Mouse (Mus musculus): ENCODE data around the gene Dppa2. TPM values are rescaled to one million over a fixed set of nuclear protein-coding genes. Genes with fewer than 3 reads are reported as not detected.

Dppa2 gene
- not detected in 2 replicates for polyA plus RNA-seq (2012; rRNA removed)

DNA sequence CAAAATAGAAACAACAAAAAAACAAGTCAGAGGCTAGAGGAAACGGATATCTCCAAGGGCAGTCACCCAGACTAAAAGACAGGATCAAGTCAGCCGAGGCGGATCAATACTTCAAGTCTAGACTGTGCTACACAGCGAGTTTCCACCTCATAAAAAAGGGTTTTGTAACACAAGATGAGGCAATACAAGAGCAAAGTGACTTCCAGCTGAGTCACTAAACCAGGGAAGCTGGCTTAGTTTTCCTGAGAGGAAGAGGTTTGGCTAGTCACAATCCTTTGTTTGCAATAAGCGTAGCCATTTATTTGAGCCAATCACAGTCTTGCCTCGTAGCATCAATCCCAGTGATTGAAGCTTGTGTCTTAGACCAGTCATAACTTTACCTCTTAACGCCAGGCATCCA lies at the start of gene Dppa2:
Dppa2 (plus strand) TSS at position 400 of the 400 bp plus-strand sequence.
- Histone ChIP-seq H3K4me3 (ENCODE audit: low read depth, low read length) (no peak within 1 kb of the TSS), H3K27ac (ENCODE audit: insufficient read depth, low read depth, low read length) (no peak within 1 kb of the TSS), H3K27me3 (ENCODE audit: control insufficient read depth, insufficient read depth, low read length) (no peaks in the 10 kb centered on the region), H3K36me3 (ENCODE audit: control insufficient read depth, insufficient read depth, low read length) (no peaks in the 10 kb centered on the region), H3K4me1 (ENCODE audit: control insufficient read depth, insufficient read depth, insufficient read length, low read length) (no peaks in the 10 kb centered on the region)
- WGBS: 83% methylated on average over 7 of the region's 7 CpGs
- TF ChIP-seq POLR2A (IDR thresholded peaks at IDR 0.05; ENCODE audit: low read depth, low read length): no peak
- TF ChIP-seq CTCF (IDR thresholded peaks at IDR 0.05; ENCODE audit: extremely low read depth, insufficient read length, insufficient replicate concordance, low read depth, low read length): no peak

- Histone ChIP-seq H3K4me1 (ENCODE audit: control insufficient read depth, insufficient read depth, insufficient read length, low read length) (no peaks in the 10 kb centered on the region), H3K27me3 (ENCODE audit: control insufficient read depth, insufficient read depth, low read length) (no peaks in the 10 kb centered on the region), H3K27ac (ENCODE audit: insufficient read depth, low read depth, low read length) (no peak overlapping the region), H3K4me3 (ENCODE audit: low read depth, low read length) (no peak overlapping the region), H3K36me3 (ENCODE audit: control insufficient read depth, insufficient read depth, low read length) (no peaks in the 10 kb centered on the region)
- TF ChIP-seq POLR2A (IDR thresholded peaks at IDR 0.05; ENCODE audit: low read depth, low read length) (no peak), CTCF (IDR thresholded peaks at IDR 0.05; ENCODE audit: extremely low read depth, insufficient read length, insufficient replicate concordance, low read depth, low read length) (no peak)
- 87% methylated on average over 5 of the region's 5 CpGs for WGBS
These were observed 49.1 kb upstream of the Dppa2 start for GRCm38 (mm10) chr16:48254584-48254983.

- Histone ChIP-seq H3K27ac (ENCODE audit: insufficient read depth, low read depth, low read length) (no peak overlapping the region), H3K36me3 (ENCODE audit: control insufficient read depth, insufficient read depth, low read length) (no peaks in the 10 kb centered on the region), H3K4me3 (ENCODE audit: low read depth, low read length) (no peak overlapping the region), H3K27me3 (ENCODE audit: control insufficient read depth, insufficient read depth, low read length) (no peaks in the 10 kb centered on the region), H3K4me1 (ENCODE audit: control insufficient read depth, insufficient read depth, insufficient read length, low read length) (no peaks in the 10 kb centered on the region)
- TF ChIP-seq CTCF (IDR thresholded peaks at IDR 0.05; ENCODE audit: extremely low read depth, insufficient read length, insufficient replicate concordance, low read depth, low read length) (no peak), POLR2A (IDR thresholded peaks at IDR 0.05; ENCODE audit: low read depth, low read length) (no peak)
- WGBS: 76% methylated on average over 4 of the region's 4 CpGs
These were observed 44.2 kb upstream of the Dppa2 start for GRCm38 (mm10) chr16:48259519-48259918.

DNA sequence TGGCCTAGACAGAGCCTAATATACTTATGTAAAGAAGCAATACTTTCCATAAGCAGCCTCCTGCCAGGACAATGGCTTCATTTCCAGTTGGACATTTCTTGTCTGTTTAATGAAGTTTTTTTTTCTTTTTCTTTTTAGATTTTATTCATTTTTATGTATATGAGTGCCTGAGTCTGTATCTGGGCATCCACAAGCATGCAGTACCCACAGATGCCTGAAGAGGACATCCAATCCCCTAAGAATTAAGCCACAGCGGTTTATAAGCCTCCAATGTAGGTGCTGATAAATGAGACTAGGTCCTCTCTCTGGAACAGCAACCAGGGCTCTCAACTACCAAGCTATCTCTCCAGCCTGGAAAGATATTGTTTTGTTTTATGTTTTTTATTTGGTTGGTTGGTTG lies 40.8 kb upstream of the Dppa2 start:
- 87% methylated on average over 1 of the region's 1 CpGs for WGBS

GRCm38 (mm10) chr16:48265856-48266255 lies 37.9 kb upstream of the Dppa2 start:
- Histone ChIP-seq H3K27me3 (ENCODE audit: control insufficient read depth, insufficient read depth, low read length) (no peaks in the 10 kb centered on the region), H3K27ac (ENCODE audit: insufficient read depth, low read depth, low read length) (no peak overlapping the region)

More for the DNA sequence above, 40.8 kb upstream of the Dppa2 start:
- no peaks in the 10 kb centered on the region for H3K27me3 ChIP-seq (ENCODE audit: control insufficient read depth, insufficient read depth, low read length)
- H3K4me1 ChIP-seq (ENCODE audit: control insufficient read depth, insufficient read depth, insufficient read length, low read length): no peaks in the 10 kb centered on the region
- H3K27ac ChIP-seq (ENCODE audit: insufficient read depth, low read depth, low read length): no peak overlapping the region
- no peaks in the 10 kb centered on the region for H3K36me3 ChIP-seq (ENCODE audit: control insufficient read depth, insufficient read depth, low read length)
- H3K4me3 ChIP-seq (ENCODE audit: low read depth, low read length): no peak overlapping the region
- TF ChIP-seq CTCF (IDR thresholded peaks at IDR 0.05; ENCODE audit: extremely low read depth, insufficient read length, insufficient replicate concordance, low read depth, low read length): no peak
- no peak for TF ChIP-seq POLR2A (IDR thresholded peaks at IDR 0.05; ENCODE audit: low read depth, low read length)

GRCm38 (mm10) chr16:48276940-48277339 lies 26.8 kb upstream of the Dppa2 start:
- Histone ChIP-seq H3K4me3 (ENCODE audit: low read depth, low read length) (no peak overlapping the region), H3K36me3 (ENCODE audit: control insufficient read depth, insufficient read depth, low read length) (no peaks in the 10 kb centered on the region), H3K4me1 (ENCODE audit: control insufficient read depth, insufficient read depth, insufficient read length, low read length) (no peaks in the 10 kb centered on the region), H3K27me3 (ENCODE audit: control insufficient read depth, insufficient read depth, low read length) (no peaks in the 10 kb centered on the region), H3K27ac (ENCODE audit: insufficient read depth, low read depth, low read length) (no peak overlapping the region)
- TF ChIP-seq CTCF (IDR thresholded peaks at IDR 0.05; ENCODE audit: extremely low read depth, insufficient read length, insufficient replicate concordance, low read depth, low read length) (no peak), POLR2A (IDR thresholded peaks at IDR 0.05; ENCODE audit: low read depth, low read length) (no peak)
- WGBS: 73% methylated on average over 4 of the region's 4 CpGs

More at GRCm38 (mm10) chr16:48265856-48266255, 37.9 kb upstream of the Dppa2 start:
- no peak for TF ChIP-seq POLR2A (IDR thresholded peaks at IDR 0.05; ENCODE audit: low read depth, low read length)
- TF ChIP-seq CTCF (IDR thresholded peaks at IDR 0.05; ENCODE audit: extremely low read depth, insufficient read length, insufficient replicate concordance, low read depth, low read length): no peak
- Histone ChIP-seq H3K4me1 (ENCODE audit: control insufficient read depth, insufficient read depth, insufficient read length, low read length) (no peaks in the 10 kb centered on the region), H3K4me3 (ENCODE audit: low read depth, low read length) (no peak overlapping the region), H3K36me3 (ENCODE audit: control insufficient read depth, insufficient read depth, low read length) (no peaks in the 10 kb centered on the region)
- 78% methylated on average over 4 of the region's 4 CpGs for WGBS

GRCm38 (mm10) chr16:48280883-48281282 lies 22.8 kb upstream of the Dppa2 start:
- no peaks in the 10 kb centered on the region for H3K36me3 ChIP-seq (ENCODE audit: control insufficient read depth, insufficient read depth, low read length)
- 81% methylated on average over 4 of the region's 4 CpGs for WGBS
- TF ChIP-seq POLR2A (IDR thresholded peaks at IDR 0.05; ENCODE audit: low read depth, low read length): no peak
- no peak for TF ChIP-seq CTCF (IDR thresholded peaks at IDR 0.05; ENCODE audit: extremely low read depth, insufficient read length, insufficient replicate concordance, low read depth, low read length)
- no peak overlapping the region for H3K4me3 ChIP-seq (ENCODE audit: low read depth, low read length)
- no peaks in the 10 kb centered on the region for H3K4me1 ChIP-seq (ENCODE audit: control insufficient read depth, insufficient read depth, insufficient read length, low read length)
- H3K27ac ChIP-seq (ENCODE audit: insufficient read depth, low read depth, low read length): no peak overlapping the region
- H3K27me3 ChIP-seq (ENCODE audit: control insufficient read depth, insufficient read depth, low read length): no peaks in the 10 kb centered on the region

All from small intestine, adult 2 months (tissue).